Mouse (Mus musculus) stomach, embryonic 15.5 days (tissue): ENCODE data around the gene Pam. TPM values are rescaled to one million over a fixed set of nuclear protein-coding genes. Genes with fewer than 3 reads are reported as not detected.

Experiments
- ATAC-seq: fragments of 200-750 bp; cut with Nextera tagmentation; 2 replicates; pipeline ENCODE4 v1.8.0; 2017; ENCODE audit warnings: low read depth, moderate number of reproducible peaks, moderate TSS enrichment; ENCODE audit not compliant: insufficient read depth, low FRiP score
- H3K27ac ChIP-seq: fragments of 300-500 bp; sonication (generic); 2 replicates; pipeline ENCODE4 v1.5.1; 2015; ENCODE audit warnings: mild to moderate bottlenecking, inconsistent platforms
- H3K27me3 ChIP-seq: fragments of 300-500 bp; sonication (generic); replicated peaks from 2 replicates; pipeline ENCODE4 v1.6.1; 2015; ENCODE audit warnings: inconsistent platforms
- H3K36me3 ChIP-seq: fragments of 300-500 bp; sonication (generic); 2 replicates; pipeline ENCODE4 v1.6.1; 2015; ENCODE audit warnings: inconsistent platforms
- H3K4me1 ChIP-seq: fragments of 300-500 bp; sonication (generic); 2 replicates; pipeline ENCODE4 v1.6.1; 2015; ENCODE audit warnings: inconsistent platforms
- H3K4me2 ChIP-seq: fragments of 300-500 bp; sonication (generic); 2 replicates; pipeline ENCODE4 v1.6.1; 2015; ENCODE audit warnings: mild to moderate bottlenecking, inconsistent platforms
- H3K4me3 ChIP-seq: fragments of 300-500 bp; sonication (generic); replicated peaks from 2 replicates; pipeline ENCODE4 v1.5.1; 2015; ENCODE audit warnings: inconsistent platforms
- H3K9ac ChIP-seq: fragments of 300-500 bp; sonication (generic); 2 replicates; pipeline ENCODE4 v1.6.1; 2015; ENCODE audit warnings: inconsistent platforms
- H3K9me3 ChIP-seq: fragments of 300-500 bp; sonication (generic); 2 replicates; pipeline ENCODE4 v1.6.1; 2016; ENCODE audit warnings: inconsistent platforms
- WGBS: fragments of 180-500 bp; shearing (Covaris S2); methylation state at CpG from one replicate; pipeline ENCODE4 v1.1.7; 2015; 5-methylcytosine and 5-hydroxymethylcytosine counted together
- polyA plus RNA-seq: library from polyadenylated mRNA; unstranded; fragments of >200 nt; fragmentation: Nextera tagmentation; extraction: Ambion mirVana; gene quantifications from 2 replicates; pipeline ENCODE4 v1.2.1, GENCODE M21; 2015

Gene Pam
- polyA plus RNA-seq, 1 experiment from 2014 or later: 60.2 TPM

- H3K27ac ChIP-seq: no peak overlapping the region
- no peaks in the 10 kb centered on the region for H3K9me3 ChIP-seq
- H3K4me3 ChIP-seq: no peak overlapping the region
- no peaks in the 10 kb centered on the region for H3K4me1 ChIP-seq
- no peak for ATAC-seq
- no peak overlapping the region for H3K9ac ChIP-seq
- H3K36me3 ChIP-seq: no peaks in the 10 kb centered on the region
- H3K27me3 ChIP-seq: no peaks in the 10 kb centered on the region
- WGBS: 65% methylated on average over 3 of the region's 3 CpGs
- no peak overlapping the region for H3K4me2 ChIP-seq
Observed at GRCm38 (mm10) chr1:98053994-98054393, 41.5 kb downstream of the Pam start.

- 82% methylated on average over 2 of the region's 2 CpGs for WGBS
- Histone ChIP-seq H3K4me3 (no peak overlapping the region), H3K36me3 (no peaks in the 10 kb centered on the region), H3K9me3 (no peaks in the 10 kb centered on the region), H3K4me2 (no peak overlapping the region), H3K27me3 (no peaks in the 10 kb centered on the region), H3K9ac (no peak overlapping the region), H3K27ac (no peak overlapping the region), H3K4me1 (no peaks in the 10 kb centered on the region)
- ATAC-seq: no peak
Observed at GRCm38 (mm10) chr1:98053447-98053846, 42.0 kb downstream of the Pam start.

GRCm38 (mm10) chr1:98052775-98053174 is 42.7 kb downstream of the Pam start:
- no peak overlapping the region for H3K27ac ChIP-seq
- no peak overlapping the region for H3K4me2 ChIP-seq
- 85% methylated on average over 4 of the region's 4 CpGs for WGBS
- H3K9me3 ChIP-seq: no peaks in the 10 kb centered on the region
- H3K9ac ChIP-seq: no peak overlapping the region
- no peaks in the 10 kb centered on the region for H3K36me3 ChIP-seq
- no peak for ATAC-seq
- H3K27me3 ChIP-seq: no peaks in the 10 kb centered on the region
- no peak overlapping the region for H3K4me3 ChIP-seq
- no peaks in the 10 kb centered on the region for H3K4me1 ChIP-seq

GRCm38 (mm10) chr1:98051039-98051438 is 44.4 kb downstream of the Pam start:
- WGBS: 33% methylated on average over 3 of the region's 3 CpGs
- Histone ChIP-seq H3K36me3 (no peaks in the 10 kb centered on the region), H3K27me3 (no peaks in the 10 kb centered on the region), H3K27ac (no peak overlapping the region), H3K4me3 (no peak overlapping the region), H3K9me3 (no peaks in the 10 kb centered on the region), H3K4me2 (no peak overlapping the region), H3K4me1 (no peaks in the 10 kb centered on the region), H3K9ac (no peak overlapping the region)
- ATAC-seq: no peak

GRCm38 (mm10) chr1:98049756-98050155 is 45.7 kb downstream of the Pam start:
- no peak overlapping the region for H3K27ac ChIP-seq
- no peak for ATAC-seq
- WGBS: 84% methylated on average over 7 of the region's 7 CpGs

DNA sequence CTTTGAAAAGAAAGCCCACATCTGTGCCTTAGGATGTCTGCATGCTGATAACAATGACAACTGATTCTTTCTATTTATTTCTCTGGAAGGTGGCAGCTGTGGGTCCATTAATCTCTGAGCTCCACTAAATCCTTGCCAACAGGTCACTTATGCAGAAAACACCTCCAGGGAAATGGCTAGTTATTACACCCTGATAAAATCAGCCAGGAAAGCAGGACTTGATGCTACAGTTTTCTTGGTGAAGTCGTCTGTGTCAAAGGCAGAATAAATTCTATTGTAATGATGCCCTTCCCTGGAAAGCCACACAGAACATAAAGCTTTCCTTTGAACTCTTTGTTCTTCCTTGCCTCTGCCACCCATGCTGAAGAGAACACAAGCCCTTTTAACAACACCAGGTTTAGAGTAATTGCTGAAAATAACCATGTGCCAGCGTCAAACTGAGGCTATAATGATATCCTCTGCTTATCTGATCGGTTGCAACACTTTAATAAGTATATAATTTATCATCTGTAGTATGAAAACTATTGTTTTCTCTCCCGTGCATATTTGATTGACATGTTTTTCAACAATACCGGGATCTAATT is 47.1 kb downstream of the Pam start:
- WGBS: 35% methylated on average over 5 of the region's 5 CpGs
- Histone ChIP-seq H3K27me3 (no peaks in the 10 kb centered on the region), H3K4me3 (no peak overlapping the region), H3K27ac (no peak overlapping the region), H3K4me2 (no peak overlapping the region), H3K9ac (no peak overlapping the region), H3K4me1 (no peaks in the 10 kb centered on the region), H3K9me3 (no peaks in the 10 kb centered on the region), H3K36me3 (no peaks in the 10 kb centered on the region)
- ATAC-seq: no peak

More at GRCm38 (mm10) chr1:98049756-98050155, 45.7 kb downstream of the Pam start:
- Histone ChIP-seq H3K36me3 (no peaks in the 10 kb centered on the region), H3K27me3 (no peaks in the 10 kb centered on the region), H3K4me2 (no peak overlapping the region), H3K4me1 (no peaks in the 10 kb centered on the region), H3K9me3 (no peaks in the 10 kb centered on the region), H3K4me3 (no peak overlapping the region), H3K9ac (no peak overlapping the region)

GRCm38 (mm10) chr1:98047284-98048217 is 47.9 kb downstream of the Pam start:
- 27% methylated on average over 10 of the region's 10 CpGs for WGBS
- no peak overlapping the region for H3K27ac ChIP-seq
- H3K4me3 ChIP-seq: no peak overlapping the region
- H3K4me1 ChIP-seq: no peaks in the 10 kb centered on the region
- H3K9me3 ChIP-seq: no peaks in the 10 kb centered on the region
- H3K4me2 ChIP-seq: no peak overlapping the region
- H3K9ac ChIP-seq: no peak overlapping the region
- H3K27me3 ChIP-seq: no peaks in the 10 kb centered on the region
- no peaks in the 10 kb centered on the region for H3K36me3 ChIP-seq
- ATAC-seq: peak; percentile 39; the same call in 1 of the 2 replicates

GRCm38 (mm10) chr1:98042425-98042824 is 53.0 kb downstream of the Pam start:
- H3K9me3 ChIP-seq: no peaks in the 10 kb centered on the region
- H3K27ac ChIP-seq: no peak overlapping the region
- no peak for ATAC-seq
- no peaks in the 10 kb centered on the region for H3K4me1 ChIP-seq
- H3K4me3 ChIP-seq: no peak overlapping the region
- 83% methylated on average over 2 of the region's 2 CpGs for WGBS
- H3K36me3 ChIP-seq: no peaks in the 10 kb centered on the region
- no peak overlapping the region for H3K4me2 ChIP-seq
- no peaks in the 10 kb centered on the region for H3K27me3 ChIP-seq
- no peak overlapping the region for H3K9ac ChIP-seq

DNA sequence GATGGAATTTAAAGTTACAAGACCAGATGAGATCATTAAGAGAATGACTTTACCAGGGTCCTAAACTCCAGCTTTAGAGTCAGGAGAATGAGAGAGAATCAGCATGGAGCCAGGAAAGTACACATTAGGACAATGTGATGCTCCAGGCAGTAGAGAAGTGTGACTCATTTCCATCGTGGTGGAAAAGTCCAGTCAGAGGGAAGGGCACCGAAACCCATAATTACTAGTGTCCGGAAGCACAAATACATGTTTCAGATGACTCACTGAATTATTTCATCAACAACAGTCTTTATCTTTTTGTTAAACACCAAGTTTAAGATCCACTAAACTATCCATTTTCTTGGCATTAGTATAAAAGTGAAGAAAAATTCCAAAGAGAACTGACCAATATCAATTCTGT is 57.2 kb downstream of the Pam start:
- no peak overlapping the region for H3K27ac ChIP-seq
- H3K9me3 ChIP-seq: no peaks in the 10 kb centered on the region
- H3K27me3 ChIP-seq: no peaks in the 10 kb centered on the region
- no peak overlapping the region for H3K4me3 ChIP-seq
- 81% methylated on average over 3 of the region's 3 CpGs for WGBS
- no peak overlapping the region for H3K4me2 ChIP-seq
- no peak for ATAC-seq
- no peaks in the 10 kb centered on the region for H3K36me3 ChIP-seq
- H3K4me1 ChIP-seq: no peaks in the 10 kb centered on the region
- no peak overlapping the region for H3K9ac ChIP-seq

DNA sequence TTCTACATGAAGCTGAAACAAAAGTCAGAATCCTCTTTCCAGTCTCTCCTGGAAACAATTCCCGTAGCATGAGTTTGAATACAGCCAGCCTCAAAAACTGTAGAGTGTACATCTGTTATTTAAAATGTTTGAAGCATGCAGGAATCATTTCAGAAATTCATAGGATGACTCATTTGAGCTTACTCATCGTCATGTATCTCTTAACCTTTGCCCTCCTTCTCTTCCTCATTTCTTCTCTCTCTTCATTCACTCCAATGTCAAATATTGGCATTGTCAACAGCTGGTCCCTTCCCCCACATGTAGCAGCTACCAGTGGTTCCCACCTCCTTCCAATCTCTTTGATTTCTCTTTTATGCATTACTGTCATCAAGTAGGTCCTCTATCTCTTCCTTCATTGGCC is 59.7 kb downstream of the Pam start:
- Histone ChIP-seq H3K9me3 (no peaks in the 10 kb centered on the region), H3K4me3 (no peak overlapping the region), H3K4me2 (no peak overlapping the region), H3K9ac (no peak overlapping the region), H3K27me3 (no peaks in the 10 kb centered on the region), H3K36me3 (no peaks in the 10 kb centered on the region), H3K27ac (no peak overlapping the region), H3K4me1 (no peaks in the 10 kb centered on the region)
- no peak for ATAC-seq
- 73% methylated on average over 2 of the region's 2 CpGs for WGBS

- WGBS: 85% methylated on average over 8 of the region's 8 CpGs
- Histone ChIP-seq H3K36me3 (no peaks in the 10 kb centered on the region), H3K4me2 (no peak overlapping the region), H3K27me3 (no peaks in the 10 kb centered on the region), H3K4me1 (no peaks in the 10 kb centered on the region), H3K4me3 (no peak overlapping the region), H3K27ac (no peak overlapping the region), H3K9ac (no peak overlapping the region), H3K9me3 (no peaks in the 10 kb centered on the region)
- ATAC-seq: no peak
Observed at GRCm38 (mm10) chr1:98031802-98032201, 63.6 kb downstream of the Pam start.

- Histone ChIP-seq H3K36me3 (no peaks in the 10 kb centered on the region), H3K4me3 (no peak overlapping the region), H3K4me2 (no peak overlapping the region), H3K27me3 (no peaks in the 10 kb centered on the region), H3K4me1 (no peaks in the 10 kb centered on the region), H3K9me3 (no peaks in the 10 kb centered on the region), H3K9ac (no peak overlapping the region), H3K27ac (no peak overlapping the region)
- 86% methylated on average over 5 of the region's 5 CpGs for WGBS
- ATAC-seq: no peak
Observed at GRCm38 (mm10) chr1:98029025-98029424, 66.4 kb downstream of the Pam start.
